Mouse (Mus musculus) adrenal gland, adult (tissue): ENCODE measurements around the gene Csrnp2.

Source experiments
- DNase-seq, 2 experiments: peaks; one replicate each; pipeline ENCODE4 v3.0.0; 2022 to 2023; ENCODE audit warnings: low spot score in 1 of 2; ENCODE audit not compliant: inconsistent age in 2 of 2

Gene Csrnp2

DNA sequence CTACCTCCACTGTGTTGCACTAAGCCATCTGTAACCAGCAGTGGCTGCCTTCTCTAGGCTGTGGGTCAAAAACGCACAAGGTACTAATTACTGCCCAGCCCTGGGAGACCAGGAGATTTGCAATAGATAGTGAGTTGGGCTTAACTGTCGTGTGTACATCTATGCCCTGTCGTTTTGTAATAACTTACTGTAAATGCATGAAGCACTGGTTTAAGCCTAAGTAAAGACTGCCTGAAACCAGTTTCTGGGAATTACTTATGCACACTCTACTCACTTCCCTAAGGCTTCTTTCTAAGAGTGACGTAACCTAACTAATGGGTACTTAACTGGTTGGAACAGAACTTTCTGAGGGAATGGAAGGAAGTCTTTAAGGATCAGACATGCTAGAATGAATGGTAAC lies 16.4 kb downstream of the Csrnp2 start:
- DNase-seq = no peak

DNA sequence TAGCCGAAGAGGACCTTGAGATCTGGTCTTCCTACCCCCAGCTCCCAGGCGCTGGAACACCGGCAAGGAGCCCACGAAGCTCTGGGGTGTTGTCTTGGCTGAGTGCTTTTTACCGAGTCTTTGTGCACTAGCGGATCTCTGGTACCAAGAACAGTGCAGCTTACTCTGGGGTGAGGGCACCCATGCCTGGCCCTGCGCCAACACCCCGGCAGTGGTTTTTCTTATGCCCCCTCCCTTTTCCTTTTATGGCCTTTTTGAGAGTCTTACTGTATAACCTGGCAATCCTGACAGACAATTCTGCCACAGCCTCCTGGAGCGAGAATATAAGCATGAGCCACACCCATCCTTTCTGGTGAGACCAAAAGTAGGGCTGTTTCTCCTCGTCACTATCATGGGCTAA lies 16.9 kb downstream of the Csrnp2 start:
- no peak for DNase-seq

DNA sequence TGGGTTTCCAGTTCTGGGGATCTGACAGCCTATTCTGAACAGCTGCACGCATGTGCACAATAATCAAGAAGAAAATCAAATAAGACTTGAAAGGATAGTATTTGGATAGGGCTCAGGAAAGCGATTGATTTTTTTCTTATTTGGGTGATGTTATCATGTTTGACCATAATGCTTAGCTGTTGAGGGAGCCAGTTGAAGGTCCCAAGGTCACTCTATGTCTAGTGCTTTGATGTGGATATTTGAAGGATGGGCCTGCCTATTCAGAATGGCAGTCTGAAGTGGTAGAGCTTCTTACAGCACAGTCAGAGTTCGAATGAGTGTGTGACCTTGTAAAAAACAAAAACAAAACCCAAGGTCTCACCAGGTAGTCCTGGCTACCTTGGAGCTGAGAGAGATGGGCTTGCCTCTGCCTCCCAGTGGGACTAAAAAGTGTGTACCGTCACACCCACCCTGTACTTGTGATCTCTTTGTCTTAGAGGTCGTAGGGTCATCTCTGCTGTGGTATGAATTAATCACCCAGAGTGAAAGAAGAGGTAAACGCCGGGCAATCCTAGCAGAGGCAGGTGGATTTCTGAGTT lies 21.3 kb downstream of the Csrnp2 start:
- no peak for DNase-seq

DNA sequence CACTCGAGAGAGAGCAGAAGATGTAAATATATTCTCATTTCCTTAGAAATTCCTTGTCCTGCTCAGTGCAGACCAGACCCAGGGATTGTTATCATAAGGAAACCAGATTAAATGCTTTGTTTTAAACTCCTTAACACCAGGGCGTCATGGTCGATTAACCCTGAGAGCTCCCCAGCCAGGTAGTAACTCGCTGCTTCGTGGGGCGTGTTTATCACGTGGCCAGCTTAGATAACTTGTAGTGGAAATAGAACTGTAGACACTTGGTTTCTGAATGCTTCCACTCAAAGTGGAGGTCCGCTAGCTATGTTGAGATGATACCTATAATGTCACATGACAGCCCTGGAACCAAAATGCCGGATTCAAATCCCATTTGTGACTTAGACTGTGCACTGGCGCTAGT lies 25.3 kb downstream of the Csrnp2 start:
- DNase-seq = no peak

DNA sequence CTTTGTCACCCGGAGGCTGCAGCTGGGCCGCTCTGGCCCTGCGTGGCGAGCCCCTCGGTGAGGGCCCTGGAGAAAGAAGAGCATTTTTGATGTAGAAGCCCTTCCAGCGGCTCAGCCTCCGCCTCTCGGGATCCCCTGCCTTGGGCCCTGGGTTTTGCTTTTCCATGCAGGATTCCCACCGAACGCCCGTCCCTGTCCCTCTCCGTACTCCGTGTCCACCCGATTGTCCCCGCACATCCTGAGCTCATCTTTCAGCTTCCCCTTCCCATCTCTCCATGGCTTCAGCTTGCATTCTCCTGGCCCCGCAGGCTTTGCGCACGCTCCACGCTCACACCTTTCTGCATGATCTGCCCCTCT lies 26.1 kb downstream of the Csrnp2 start:
- no peak for DNase-seq

DNA sequence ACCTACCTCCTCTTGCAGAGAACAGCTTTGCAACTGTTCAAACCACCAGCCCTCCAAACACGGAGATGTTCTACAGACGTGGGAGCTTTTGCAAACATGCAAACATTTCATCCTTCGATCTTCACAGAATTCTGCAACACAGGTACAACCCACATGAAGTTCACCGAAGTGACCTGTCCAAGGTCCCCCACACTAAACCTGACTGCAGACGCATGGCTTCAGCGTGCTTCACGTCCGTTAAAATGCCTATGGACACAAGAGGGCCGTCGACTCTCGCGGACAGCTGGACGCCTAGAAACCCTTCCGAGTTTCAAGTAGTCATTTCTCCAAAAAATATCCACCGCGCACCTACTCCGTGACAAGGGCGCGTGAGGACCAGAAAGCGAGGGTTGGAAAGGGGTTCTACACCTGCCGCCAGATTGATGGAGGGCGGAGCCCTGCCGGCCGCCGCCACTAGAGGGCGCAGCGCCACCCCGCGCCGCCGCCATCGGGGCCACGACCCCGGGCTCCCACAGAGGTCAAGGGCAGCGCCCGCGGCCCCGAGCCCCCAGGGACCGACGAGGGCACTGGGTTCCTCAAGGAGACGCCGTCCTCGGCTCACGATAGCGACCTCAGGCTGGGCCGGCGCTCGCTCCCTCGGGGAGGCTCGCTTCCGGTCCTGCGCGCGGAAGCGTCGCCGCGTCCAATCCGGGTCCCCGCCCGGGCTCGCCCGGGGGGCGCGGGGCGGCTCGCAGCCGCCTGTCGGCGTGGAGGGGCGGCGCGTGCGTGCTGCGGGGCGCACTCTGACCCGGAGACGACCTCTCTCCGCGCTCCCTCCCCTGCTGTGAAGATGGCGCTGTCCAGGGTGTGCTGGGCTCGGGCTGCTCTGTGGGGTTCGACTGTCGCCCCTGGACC lies 26.7 kb downstream of the Csrnp2 start, which contains the start of gene Letmd1:
Gene Letmd1, plus strand, starts transcription at position 729 of the 894 bp plus-strand sequence.
- DNase-seq = peak; percentile 94 to 96

DNA sequence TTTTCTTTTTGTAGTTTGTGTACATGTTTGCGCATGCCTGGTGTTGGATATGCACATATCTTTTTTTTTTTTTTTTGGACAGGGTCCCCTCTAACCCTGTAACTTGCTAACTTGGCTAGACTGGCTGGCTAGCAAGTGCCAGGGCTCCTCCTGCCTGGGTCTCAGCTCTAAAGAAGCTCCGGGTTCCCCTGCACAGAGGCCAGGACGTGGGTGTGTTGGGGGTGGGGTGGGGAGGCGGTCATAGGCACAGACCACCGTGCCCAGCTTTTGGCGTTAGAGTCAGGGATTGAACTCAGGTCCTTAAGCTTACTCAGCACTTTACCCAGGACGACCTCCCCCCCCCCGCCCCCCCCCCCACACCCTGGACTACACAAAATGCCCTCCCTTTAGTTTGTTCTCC lies 27.6 kb downstream of the Csrnp2 start:
- DNase-seq = no peak

DNA sequence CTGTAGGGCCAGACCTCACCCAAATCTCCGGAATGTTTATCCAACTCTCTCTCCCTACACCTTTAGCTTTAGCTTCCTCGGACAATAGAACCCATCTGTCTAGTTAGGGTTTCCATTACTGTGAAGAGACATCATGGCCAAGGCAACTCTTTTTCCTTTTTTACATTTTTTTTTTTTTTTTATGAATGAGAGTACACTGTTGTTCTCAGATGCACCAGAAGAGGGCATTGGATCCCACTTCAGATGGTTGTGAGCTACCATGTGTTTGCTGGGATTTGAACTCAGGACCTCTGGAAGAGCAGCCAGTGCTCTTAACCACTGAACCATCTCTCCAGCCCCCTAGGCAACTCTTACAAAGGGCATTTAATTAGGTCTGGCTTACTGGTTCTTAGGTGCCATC lies 29.9 kb downstream of the Csrnp2 start:
- no peak for DNase-seq

DNA sequence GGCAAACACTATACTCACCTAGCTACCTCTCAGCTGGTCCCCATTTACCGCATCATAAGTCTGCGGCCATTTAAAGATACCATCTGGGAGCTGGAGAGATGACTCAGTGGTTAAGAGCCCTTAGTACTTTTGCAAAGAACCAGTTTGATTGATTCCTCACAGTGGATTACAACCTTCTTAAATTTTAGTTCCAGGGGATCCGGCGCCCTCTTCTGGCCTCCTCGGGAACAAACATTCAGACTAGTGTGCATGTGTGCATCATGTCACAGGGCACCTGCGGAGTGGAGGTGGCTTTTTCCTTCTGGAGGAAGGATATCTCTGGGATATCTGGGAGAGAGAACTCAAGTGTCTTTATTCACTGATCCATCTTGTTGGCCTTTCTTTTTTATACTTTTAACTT lies 31.6 kb downstream of the Csrnp2 start:
- DNase-seq = peak; percentile 81 to 94

DNA sequence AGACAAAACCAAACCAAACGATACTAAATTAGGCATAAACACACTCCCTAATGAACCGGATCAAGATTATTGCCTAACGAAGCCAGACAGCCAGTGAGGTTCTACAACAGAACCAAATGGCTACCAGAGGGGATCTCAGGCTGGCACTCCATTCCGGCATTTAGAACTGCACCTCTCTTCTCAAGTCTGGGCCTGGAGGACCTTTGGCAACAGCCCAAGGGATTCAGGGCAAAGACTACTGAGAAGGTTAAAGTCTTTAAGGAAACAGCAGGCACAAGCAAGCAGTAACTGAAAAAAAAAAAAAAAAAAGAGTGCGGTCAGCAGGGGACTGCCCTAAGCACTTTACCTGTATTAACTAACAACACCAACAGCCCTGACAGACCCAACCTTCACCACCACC lies 33.2 kb downstream of the Csrnp2 start:
- no peak for DNase-seq

DNA sequence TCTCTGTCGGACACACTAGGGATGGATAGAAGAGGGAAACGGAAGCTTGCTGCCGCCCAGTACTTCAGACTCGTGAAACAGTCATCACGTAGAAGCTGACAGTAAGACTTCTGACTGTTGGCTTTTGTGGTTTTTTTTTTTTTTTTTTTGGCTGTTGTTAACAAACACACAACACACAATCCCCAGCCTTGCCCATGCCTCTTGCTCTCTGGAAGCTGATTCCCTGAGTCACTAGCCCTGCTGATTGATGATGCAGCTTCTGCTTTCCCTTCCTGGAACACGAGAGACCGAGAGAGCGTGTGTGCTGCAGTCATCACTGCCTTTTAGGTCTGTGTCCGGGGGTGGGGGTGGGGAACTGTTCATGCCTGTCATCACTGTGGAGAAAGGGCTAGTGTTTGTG lies 33.6 kb downstream of the Csrnp2 start:
- DNase-seq = no peak

DNA sequence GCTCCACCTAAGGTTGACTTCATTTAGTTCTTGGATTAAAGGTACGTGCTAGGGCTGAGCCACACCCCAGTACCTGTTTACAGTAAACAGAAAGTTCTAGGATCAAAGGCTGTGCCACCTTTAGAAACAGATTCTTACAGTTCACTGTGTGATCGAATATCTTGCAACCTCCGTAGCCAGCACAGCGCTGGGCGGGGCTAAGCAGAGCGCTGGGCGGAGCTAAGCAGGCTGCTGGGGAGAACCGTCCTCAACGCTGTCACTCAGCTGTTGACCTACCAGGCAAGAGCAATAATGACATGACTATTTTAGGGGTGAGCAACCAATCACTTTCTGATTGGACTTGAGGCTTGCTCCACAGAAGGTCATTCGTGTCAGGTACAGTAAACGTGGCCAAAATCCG lies 34.3 kb downstream of the Csrnp2 start:
- peak; percentile 54 to 74 for DNase-seq

DNA sequence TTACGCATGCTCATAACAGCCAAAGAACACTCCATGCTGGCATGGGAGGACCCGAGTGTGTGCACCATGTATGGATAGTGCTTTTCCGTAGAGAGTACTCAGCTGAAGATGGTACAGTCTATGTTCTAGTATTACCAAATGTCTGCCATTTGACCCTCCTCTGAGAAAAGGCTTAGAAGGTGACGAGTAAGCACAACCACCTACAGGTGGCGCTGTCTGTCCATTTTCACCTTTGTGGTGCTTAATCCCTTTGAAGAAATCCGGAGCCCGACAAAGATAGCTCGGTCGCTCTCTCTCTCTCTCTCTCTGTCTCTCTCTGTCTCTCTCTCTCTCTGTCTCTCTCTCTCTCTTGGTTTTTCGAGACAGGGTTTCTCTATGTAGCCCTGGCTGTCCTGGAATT lies 37.2 kb downstream of the Csrnp2 start:
- DNase-seq = peak; percentile 60 to 87

DNA sequence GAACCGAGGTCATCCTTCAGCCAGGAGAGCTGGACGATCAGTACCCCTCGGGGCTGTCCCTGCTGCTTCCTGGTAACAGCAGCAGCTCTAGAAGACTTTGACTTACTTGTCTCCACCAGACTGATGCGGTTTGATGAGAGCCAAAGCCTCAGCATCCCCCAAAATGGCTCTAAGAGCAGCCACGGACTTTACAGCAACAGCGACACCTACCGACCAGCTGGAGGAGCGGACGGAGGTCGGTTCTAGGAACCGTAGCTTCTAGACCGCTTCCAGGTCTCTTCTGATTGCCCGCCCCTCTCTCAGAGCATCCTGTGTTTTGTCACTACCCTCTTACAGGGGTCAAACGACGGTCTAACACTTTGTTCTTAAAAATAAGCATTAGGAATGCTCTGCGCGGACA lies 37.9 kb downstream of the Csrnp2 start:
- DNase-seq = peak; percentile 67 to 88

DNA sequence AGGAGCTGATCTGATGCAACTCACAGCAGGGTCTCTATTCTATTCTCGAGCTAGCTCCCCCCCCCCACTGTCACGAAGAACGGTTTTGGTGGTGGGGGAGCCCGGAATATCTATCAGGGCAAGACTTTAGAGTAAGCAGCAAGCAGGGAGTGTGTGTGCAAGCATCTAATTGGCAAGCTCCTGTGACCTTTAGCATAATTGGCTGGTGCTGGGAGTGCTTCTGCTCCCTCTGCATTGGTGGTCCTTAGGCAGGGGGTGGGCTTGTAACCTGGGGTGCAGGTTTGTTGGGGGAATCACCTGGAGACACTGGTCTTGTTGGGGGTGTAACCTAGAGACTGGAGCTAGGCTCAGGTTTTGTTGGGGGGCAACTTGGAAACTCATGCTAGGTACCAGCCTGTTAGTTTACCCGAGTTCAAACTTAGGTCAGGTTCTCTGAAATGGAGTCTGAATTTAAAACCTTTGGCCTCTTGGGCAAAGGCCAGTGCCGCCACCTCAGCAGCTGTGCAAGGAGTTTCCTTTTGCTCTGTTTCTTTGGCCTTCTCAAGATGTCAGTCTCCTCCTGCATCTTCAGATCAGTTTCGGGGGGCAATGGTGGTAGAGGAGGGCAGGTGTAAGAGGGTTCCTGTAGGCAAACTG lies 38.8 kb downstream of the Csrnp2 start:
- DNase-seq = no peak

DNA sequence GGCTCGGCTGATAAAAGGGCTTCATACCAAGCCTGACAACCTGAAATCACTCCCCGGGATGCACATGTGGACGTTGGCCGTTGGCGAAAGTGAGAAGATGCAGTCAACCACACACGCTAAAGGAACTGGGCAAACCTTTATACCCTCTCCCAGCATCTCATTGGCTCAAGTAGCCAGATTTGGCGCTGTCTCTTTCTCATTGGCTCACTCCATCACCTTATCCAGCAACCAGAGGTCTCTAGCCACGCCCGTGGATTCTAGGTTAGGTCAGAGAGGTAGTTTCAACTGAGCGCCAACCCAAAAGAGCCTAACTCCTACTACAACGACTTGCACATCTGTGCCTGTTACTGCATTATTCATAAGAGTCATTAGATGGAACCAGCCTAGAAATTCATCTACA lies 42.8 kb downstream of the Csrnp2 start:
- no peak for DNase-seq

DNA sequence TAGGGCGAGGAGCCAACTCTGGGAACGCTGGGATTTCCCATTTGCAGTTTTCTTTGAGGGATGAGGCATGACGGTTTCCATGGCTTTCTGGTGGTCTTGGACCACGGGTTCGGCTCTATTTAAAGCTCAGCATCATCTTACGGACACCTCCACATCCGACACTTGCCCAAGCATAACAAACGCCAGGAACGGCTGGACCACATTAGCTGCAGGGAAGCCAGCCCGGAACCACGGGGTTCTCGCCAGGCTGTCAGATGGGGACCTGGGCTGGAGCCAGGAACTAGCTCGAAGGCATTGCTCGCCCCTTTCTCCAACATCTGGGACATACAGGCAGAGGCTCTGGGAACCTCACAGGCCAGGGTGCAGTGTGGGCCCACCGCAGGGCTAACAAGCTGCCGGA lies 44.0 kb downstream of the Csrnp2 start:
- DNase-seq = no peak

DNA sequence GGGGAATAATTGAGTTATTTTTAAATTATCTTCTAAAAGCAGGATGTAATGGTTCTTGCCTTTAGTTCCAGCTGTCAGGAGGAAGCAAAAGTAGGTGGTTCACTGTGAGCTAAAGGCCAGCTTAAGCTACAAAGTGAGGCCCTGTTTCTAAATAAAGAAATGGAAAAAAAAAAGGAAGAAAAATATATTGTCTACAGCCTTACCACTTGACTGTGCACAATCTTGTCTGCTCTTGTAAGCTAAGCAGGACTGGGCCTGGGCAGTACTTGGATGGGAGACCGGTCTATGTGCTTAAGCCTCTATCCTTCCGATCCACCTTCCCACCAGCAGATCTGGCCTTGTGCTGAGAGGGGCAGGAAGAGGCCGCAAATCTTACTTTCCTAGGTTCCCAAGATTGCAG lies 45.8 kb downstream of the Csrnp2 start:
- no peak for DNase-seq

DNA sequence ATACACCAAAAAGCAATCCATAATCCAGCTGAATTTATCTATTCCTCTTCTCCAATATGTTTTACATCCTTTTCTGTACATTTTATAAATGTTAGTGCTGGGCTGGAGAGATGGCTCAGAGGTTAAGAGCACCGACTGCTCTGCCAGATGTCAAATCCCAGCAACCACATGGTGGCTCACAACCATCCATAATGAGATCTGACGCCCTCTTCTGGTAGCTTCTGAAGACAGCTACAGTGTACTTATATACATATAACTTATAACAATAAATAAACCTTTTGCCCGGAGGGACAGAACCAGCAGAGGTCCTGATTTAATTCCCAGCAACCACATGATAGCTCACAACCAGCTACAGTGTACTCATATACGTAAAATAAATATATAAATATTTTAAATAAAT lies 46.7 kb downstream of the Csrnp2 start:
- no peak for DNase-seq

DNA sequence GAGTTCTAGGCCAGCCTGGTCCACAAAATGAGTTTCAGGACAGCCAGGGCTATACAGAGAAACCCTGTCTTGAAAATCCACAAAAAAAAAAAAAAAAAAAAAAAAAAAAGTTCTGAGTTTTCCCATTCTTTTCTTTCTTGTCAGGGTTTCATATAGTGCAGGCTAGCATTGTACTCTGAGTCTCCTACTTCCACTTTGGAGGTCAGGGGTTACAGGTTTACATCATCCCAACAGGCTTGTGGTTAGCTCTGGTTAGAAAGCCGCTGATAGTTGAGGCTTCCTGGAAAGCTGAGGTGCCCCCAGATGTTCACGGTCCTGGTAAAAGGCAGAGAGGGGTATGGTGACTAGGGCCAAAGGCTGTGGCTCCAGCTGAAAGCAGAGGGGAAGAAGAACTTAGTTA lies 48.4 kb downstream of the Csrnp2 start:
- no peak for DNase-seq

DNA sequence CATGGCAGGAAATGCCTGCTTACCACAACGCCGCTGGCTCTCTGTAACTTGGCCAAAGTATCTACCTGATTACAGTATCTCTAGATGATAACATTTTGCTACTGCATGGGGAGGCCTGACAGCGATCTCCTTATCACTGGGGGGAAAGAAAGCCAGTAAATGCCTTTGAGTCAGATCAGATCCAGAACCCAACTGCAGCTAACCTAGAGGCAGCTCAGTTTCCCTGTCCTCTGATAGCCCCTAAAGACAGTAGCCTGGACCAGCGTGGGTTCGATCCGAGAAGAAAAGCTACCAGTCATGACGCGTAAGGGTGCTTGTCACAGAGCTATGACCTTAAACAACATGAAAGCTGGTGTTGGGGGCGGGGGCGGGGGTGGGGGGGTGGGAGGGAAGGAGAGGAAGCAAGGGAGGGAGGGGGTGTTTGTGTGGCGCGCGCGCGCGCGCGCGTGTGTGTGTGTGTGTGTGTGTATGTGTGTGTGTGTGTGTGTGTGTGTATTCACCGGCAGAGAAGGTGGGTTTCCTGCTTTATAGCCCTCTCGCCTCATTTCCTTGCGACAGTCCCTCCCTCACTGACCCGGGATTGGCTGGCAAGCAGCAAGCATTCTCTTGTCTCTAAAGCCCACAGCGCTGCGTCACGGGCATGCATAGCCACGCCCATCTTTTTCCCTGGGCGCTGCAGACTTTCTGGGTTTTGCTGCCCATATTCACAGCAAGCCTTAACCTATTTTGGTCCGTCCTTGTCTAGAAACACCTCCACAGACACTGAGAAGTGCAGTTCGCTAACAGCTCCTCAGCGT lies 52.0 kb downstream of the Csrnp2 start:
- peak; percentile 90 to 94 for DNase-seq
